Mouse (Mus musculus): ENCODE data around the gene Tmem156.

Gene Tmem156

GRCm38 (mm10) chr5:65047285-65047855 lies 44.6 kb downstream of the Tmem156 start:
- DNase-seq (ENCODE audit: low read depth, low spot score), result no peak

DNA sequence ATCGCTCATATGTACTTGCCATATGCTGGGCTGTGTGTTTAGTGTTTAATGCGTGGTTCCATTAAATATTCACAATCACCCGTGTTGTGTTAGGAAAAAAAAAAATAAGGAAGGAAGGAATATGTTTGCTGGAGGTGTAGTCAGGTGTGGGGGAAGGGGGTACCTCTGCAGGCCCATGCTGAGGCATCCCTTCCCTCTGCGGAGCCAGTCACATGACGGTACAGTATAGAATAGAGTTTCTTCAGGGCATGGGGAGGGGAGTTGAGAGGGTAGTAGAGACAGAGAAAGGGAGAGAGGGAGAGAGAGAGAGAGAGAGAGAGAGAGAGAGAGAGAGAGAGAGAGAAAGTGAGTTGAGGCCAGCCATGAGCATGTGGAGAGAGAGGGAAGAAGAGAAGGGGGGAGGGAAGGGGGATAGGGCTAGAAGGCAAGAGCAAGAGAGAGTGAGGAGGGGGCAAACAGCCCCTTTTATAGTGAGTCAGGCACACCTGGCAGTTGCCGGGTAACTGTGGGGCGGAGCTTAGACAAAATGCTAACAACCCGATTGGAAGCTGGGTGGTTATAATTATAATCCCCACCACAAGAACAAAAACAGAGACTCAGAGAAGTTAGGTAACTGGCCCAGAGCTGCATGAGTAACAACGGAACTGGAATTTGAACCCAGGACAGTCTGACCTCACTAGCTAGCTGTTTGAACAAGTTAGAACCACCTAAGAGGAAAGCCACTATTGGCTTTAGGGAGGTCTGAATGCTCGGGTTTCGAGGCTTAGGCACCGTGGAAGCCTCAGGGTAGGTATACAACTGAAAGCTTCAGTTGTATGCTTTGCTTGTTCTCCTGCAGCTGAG lies 45.3 kb downstream of the Tmem156 start:
- DNase-seq (ENCODE audit: low read depth, low spot score), result no peak

GRCm38 (mm10) chr5:65045642-65046370 lies 46.1 kb downstream of the Tmem156 start:
- DNase-seq (ENCODE audit: low read depth, low spot score), result no peak

DNA sequence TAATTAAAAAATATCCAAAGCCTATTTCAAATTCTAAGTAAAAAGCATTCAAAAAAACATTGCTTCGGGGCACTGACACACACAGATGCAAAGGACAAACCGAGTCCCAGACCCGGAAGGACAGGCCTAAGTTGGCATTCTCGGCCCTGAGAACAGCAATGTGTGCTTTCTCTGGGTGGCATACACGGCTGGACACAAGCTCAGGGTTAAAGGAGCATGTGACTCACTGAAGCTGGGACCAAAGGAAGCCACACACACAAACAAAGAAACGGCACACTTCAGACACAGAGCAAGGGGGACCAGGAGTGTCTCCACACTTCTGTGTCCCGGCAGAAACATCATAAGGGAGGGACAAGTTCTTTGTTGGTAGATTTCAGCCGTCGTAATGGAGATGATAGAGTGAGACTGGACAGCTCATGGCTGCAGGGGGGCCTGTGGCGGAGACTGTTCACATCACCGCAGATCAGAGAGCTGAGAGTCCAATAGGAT lies 48.5 kb downstream of the Tmem156 start:
- DNase-seq (ENCODE audit: low read depth, low spot score), result no peak

DNA sequence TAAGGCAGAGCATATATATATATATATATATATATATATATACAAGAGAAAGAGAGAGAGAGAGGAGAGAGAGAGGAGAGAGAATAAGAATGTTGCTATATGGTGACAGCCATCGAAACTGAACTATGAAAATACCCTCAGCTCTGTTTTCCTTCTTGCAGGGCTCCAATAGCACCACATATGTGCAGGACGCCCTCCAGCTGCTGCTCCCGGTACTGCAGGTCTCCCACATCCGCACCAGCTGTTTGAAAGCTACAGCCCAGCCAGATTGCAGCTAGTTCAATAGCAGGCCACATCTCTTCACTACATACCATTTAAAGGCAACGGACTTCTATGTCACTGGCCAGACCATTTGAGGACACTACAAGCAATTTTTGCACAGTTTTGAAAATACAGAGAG lies 51.5 kb downstream of the Tmem156 start:
- DNase-seq (ENCODE audit: low read depth, low spot score), result peak; percentile 43

GRCm38 (mm10) chr5:65038811-65039571 lies 52.9 kb downstream of the Tmem156 start:
- DNase-seq (ENCODE audit: low read depth, low spot score), result no peak

- no peak for DNase-seq (ENCODE audit: low read depth, low spot score)
Measured at GRCm38 (mm10) chr5:65038305-65038704, 53.6 kb downstream of the Tmem156 start.

- DNase-seq (ENCODE audit: low read depth, low spot score), result no peak
Measured at GRCm38 (mm10) chr5:65036597-65036996, 55.3 kb downstream of the Tmem156 start.

GRCm38 (mm10) chr5:65028019-65028418 lies 63.9 kb downstream of the Tmem156 start:
- DNase-seq (ENCODE audit: low read depth, low spot score), result no peak

- no peak for DNase-seq (ENCODE audit: low read depth, low spot score)
Measured at GRCm38 (mm10) chr5:65026776-65027175, 65.2 kb downstream of the Tmem156 start.

DNA sequence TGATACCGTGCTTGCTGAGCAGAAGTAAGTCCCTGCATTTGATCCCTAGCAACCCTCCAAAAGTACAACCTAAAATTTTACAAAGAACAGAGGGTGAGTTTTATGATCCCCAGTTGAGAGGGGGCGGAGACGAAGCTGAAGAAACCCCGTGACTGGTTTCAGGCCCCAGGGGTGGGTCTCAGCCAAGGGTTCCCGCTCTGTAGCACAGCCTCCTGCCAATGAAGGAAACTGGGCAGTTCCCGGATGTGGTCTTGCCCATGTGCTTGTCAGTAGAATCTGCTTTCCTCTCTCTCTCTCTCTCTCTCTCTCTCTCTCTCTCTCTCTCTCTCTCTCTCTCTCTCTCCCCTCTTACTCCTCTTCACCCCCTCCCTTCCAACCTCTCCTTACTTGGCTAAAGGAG lies 66.0 kb downstream of the Tmem156 start:
- DNase-seq (ENCODE audit: low read depth, low spot score), result peak; percentile 79

- no peak for DNase-seq (ENCODE audit: low read depth, low spot score)
Measured at GRCm38 (mm10) chr5:65024641-65025040, 67.3 kb downstream of the Tmem156 start.

GRCm38 (mm10) chr5:65022006-65022405 lies 69.9 kb downstream of the Tmem156 start:
- DNase-seq (ENCODE audit: low read depth, low spot score), result no peak

DNA sequence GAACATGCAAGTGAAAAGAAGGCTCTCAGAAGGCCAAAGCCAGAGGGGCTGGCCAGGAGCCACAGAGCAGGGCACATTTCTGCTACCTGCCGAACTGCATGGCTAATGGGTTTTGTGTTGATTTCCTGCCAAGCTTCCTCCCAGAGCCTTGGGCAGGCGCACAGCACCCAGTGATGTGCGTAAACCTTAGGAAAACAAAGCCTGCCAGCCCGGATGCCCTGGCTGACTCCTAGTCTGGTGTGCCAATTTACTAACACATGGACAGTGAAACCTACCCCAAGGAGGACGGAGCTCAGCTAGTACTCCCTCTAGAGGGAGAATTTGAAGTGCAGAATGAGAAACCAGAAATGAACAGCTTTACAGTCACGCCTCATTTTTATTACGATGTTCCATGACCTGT lies 72.1 kb downstream of the Tmem156 start:
- peak; percentile 67 for DNase-seq (ENCODE audit: low read depth, low spot score)

DNA sequence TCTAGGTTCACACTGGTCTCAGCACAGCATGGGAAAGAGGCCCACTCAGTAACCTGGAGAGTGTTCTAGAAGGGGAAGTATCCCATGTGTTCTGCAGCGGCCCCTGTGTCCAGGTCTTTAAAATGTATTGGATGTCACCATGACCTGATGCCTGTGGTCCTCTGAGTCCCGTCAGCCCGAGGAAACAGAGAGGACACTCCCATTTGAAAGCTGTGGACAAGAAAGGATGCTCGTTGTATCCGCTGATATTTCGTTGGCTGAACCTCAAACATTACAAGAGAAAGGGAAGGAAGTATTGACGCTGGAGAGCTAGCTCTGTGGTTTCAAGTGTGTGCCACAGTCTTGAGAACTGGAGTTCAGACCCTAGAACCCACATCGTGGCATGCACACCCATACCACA lies 72.8 kb downstream of the Tmem156 start:
- peak; percentile 69 for DNase-seq (ENCODE audit: low read depth, low spot score)

DNA sequence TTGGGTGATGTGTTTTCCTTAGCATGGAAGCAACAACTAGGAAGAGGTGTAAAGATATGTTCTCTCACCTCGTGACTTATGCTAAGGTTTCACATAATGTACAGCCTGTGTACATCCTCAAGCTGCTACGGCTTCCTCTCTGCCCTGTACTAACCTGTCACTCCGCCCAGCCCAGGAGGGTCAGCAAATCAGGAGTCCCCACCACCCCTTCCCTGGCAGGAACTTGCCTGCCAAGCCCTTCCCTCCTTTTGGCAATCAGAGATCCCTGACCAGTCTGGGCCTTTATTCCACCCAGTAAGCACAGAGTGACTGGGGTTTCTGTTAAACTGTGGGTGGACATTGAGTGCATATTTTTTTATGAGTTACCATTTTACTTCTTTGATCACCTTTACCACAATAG lies 76.4 kb downstream of the Tmem156 start:
- no peak for DNase-seq (ENCODE audit: low read depth, low spot score)

DNA sequence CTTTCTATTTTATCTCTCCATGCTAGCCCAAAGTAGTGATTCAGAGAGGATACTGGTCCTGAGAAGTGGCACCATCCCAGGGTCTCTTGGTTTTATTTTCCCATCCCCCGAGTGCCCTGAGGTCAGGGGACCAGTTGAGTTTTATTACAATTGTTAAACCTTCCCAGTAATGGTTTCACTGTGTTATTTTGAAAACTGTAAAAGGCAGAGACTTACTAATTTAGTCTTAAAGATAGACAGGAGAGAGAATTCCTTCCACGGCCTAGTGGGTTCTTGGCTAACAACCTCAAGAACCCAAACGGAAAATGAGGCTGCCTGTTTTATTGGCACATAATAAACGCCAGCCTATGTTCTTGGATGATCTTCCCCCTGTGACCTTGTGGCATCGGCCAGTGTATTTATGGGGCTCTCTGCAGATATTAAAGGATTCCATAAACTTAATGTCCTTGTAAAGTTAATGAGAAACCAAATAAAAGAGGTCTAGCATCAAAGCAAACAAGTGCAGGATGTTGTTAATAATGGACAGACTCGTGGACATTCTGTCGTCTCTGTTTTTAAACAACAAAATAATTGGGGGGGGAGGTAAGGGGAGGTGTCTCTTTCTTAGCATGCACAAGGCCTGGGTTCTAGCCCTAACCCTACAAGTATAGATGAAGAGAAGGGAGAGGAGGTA lies 79.9 kb downstream of the Tmem156 start:
- DNase-seq (ENCODE audit: low read depth, low spot score), result no peak

- peak; percentile 34 for DNase-seq (ENCODE audit: low read depth, low spot score)
Measured at GRCm38 (mm10) chr5:65006011-65006491, 85.9 kb downstream of the Tmem156 start.

- DNase-seq (ENCODE audit: low read depth, low spot score), result peak; percentile 63
Measured at GRCm38 (mm10) chr5:65005251-65005650, 86.7 kb downstream of the Tmem156 start.

All from CD4-positive helper T cell, adult 2 months (primary cell).